11 mouse cellular contexts compared by ENCODE assay signal in genomic region chr9:44024096-44024495, GRCm38 (mm10). TPM values are rescaled to one million over a fixed set of nuclear protein-coding genes. Genes with fewer than 3 reads are reported as not detected.
"Had no signal": no experiment of that assay in that cellular context is flagged by ENCODE, and none has a peak within 500 bp of the region (broad histone marks: within the 10 kb centered on the region; RNA-seq: fewer than 3 reads in every experiment).

No protein-coding gene starts in this region.

- DNase-seq: kidney, adult 2 months; kidney, postnatal 25 days; layer of hippocampus, adult 9-11 months; liver, embryonic 13.5 days; lung, adult 2 months; lung, postnatal 14 days; lung, postnatal 4 days; retina, postnatal 1 day had no signal

- ATAC-seq: intestine, postnatal 0 days; midbrain, embryonic 15.5 days had no signal

RNA-seq across cellular contexts. Expression of gene Thy1, which starts 19.1 kb away (rescaled TPM):
- polyA plus RNA-seq: midbrain, embryonic 12.5 days had no signal
